Mouse (Mus musculus): ENCODE results near the gene Tnrc6c.

- no peak for TF ChIP-seq POLR2A (IDR thresholded peaks at IDR 0.05; ENCODE audit: borderline replicate concordance, control insufficient read depth, low read depth, low read length)
- no peak for TF ChIP-seq CTCF (IDR thresholded peaks at IDR 0.05; ENCODE audit: control insufficient read depth, insufficient read depth, low read length)
Measured at GRCm38 (mm10) chr11:117728841-117729240, 74.8 kb downstream of the Tnrc6c start.
